Mouse (Mus musculus): Measurements from ENCODE around the gene Ppp1r9b. TPM values are rescaled to one million over a fixed set of nuclear protein-coding genes. Genes with fewer than 3 reads are reported as not detected.
A peak's percentile ranks its signal among the peaks of the same experiment; 100 is the strongest.

Gene Ppp1r9b
- polyA plus RNA-seq, 1 experiment, result 14.6 TPM

DNA sequence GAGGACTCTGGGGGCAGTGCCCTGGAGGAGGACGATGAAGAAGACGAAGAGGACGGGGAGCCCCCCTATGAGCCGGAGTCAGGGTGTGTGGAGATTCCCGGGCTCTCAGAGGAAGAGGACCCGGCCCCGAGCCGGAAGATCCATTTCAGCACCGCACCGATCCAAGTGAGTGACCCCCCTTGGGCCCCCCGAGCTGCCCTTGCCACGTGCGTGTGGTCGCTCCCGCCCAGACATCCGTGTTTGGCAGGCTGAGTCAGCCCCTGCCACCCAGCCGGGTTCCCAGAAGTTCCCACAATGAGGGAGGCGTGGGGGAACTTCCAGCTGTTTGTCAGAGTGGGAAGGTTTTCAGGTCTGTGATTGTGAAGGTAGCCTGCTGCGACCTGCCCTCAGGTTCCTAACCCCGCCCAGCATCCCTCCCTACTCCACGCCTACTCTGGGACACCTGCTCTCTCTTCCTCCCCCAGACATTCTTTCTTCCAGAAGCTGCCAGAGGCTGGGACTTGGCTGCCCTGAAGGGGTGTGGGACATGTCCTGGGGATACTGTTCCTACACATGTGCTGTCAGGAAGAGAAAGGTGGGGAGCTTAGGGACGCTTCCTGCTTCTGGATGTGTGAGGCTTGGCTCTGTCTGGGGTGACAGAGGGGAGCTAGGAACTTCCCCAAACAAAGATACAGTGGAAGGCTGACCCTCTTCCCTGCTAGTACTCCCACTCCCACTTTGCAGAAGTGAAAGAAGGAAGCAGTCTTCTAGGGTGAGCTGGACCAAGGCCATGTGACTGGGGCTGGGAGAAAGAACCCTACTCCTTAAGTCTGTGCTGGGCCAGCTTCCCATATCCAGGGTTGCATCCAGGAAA lies 2.1 kb downstream of the Ppp1r9b start:
- peak overlapping the region; percentile 5; the same call in 1 of the 2 replicates for H3K27ac ChIP-seq (ENCODE audit: control insufficient read depth, insufficient read depth, low read depth, low read length)
- TF ChIP-seq POLR2A (IDR thresholded peaks at IDR 0.05; ENCODE audit: control insufficient read depth, low read depth, low read length), result no peak
- TF ChIP-seq CTCF (IDR thresholded peaks at IDR 0.05; ENCODE audit: control insufficient read depth, insufficient read depth, insufficient replicate concordance, low read depth, low read length), result no peak
- H3K4me3 ChIP-seq (ENCODE audit: control insufficient read depth, low read depth, low read length), result peak overlapping the region; percentile 89
- H3K27me3 ChIP-seq (ENCODE audit: control insufficient read depth, insufficient read depth, low read length), result no peaks in the 10 kb centered on the region
- H3K4me1 ChIP-seq (ENCODE audit: control insufficient read depth, insufficient read depth, low read length), result peaks cover 41% of the 10 kb centered on the region
- no peaks in the 10 kb centered on the region for H3K36me3 ChIP-seq (ENCODE audit: control insufficient read depth, insufficient read depth, low read length)

GRCm38 (mm10) chr11:94994208-94994814 lies 3.5 kb downstream of the Ppp1r9b start:
- peaks cover 28% of the 10 kb centered on the region for H3K4me1 ChIP-seq (ENCODE audit: control insufficient read depth, insufficient read depth, low read length)

DNA sequence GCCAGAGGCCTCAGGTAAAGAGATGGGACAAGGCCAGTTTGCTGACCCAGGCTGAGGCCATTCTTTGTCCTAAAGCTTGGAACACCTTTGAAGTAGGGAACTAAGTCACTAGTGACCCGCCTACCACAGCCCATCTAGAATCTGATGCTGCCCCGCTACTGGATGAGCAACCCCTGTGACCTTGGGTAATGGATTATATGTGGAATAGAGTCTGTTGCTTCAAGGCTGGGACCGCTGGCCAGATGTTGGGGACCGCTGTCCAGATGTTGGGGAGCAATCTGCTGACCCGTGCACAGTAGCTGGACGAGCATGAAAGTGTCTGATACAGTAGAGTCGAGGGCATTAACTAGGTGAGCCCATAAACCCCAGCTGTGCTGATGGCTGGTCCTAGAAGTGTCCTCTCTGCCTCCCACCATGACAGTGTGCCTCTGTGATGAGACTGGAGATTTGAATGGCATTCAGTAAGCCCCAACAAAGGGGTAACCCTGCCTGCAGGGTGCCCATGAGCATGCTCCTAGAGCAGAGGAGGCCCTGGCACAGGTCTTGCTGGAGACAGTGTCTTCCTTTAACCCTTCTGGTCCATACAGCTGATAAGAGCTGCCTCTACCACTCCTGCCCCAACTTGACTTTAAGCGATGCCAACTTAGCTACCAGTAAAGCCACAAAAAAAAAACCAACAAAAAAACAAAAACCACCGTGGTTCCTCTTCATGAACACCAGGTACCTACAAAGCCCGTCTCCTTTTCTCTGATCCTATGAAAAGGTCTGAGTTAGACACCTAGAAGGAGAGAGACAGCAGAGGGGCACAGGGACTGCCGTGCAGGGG lies 4.3 kb downstream of the Ppp1r9b start:
- no peak overlapping the region for H3K4me3 ChIP-seq (ENCODE audit: control insufficient read depth, low read depth, low read length)
- no peaks in the 10 kb centered on the region for H3K36me3 ChIP-seq (ENCODE audit: control insufficient read depth, insufficient read depth, low read length)
- TF ChIP-seq CTCF (IDR thresholded peaks at IDR 0.05; ENCODE audit: control insufficient read depth, insufficient read depth, insufficient replicate concordance, low read depth, low read length), result no peak
- TF ChIP-seq POLR2A (IDR thresholded peaks at IDR 0.05; ENCODE audit: control insufficient read depth, low read depth, low read length), result no peak
- peaks cover 25% of the 10 kb centered on the region for H3K4me1 ChIP-seq (ENCODE audit: control insufficient read depth, insufficient read depth, low read length)
- H3K27me3 ChIP-seq (ENCODE audit: control insufficient read depth, insufficient read depth, low read length), result no peaks in the 10 kb centered on the region
- no peak overlapping the region for H3K27ac ChIP-seq (ENCODE audit: control insufficient read depth, insufficient read depth, low read depth, low read length)

More at GRCm38 (mm10) chr11:94994208-94994814, 3.5 kb downstream of the Ppp1r9b start:
- TF ChIP-seq POLR2A (IDR thresholded peaks at IDR 0.05; ENCODE audit: control insufficient read depth, low read depth, low read length), result no peak
- no peak for TF ChIP-seq CTCF (IDR thresholded peaks at IDR 0.05; ENCODE audit: control insufficient read depth, insufficient read depth, insufficient replicate concordance, low read depth, low read length)
- Histone ChIP-seq H3K27me3 (ENCODE audit: control insufficient read depth, insufficient read depth, low read length) (no peaks in the 10 kb centered on the region), H3K27ac (ENCODE audit: control insufficient read depth, insufficient read depth, low read depth, low read length) (no peak overlapping the region), H3K4me3 (ENCODE audit: control insufficient read depth, low read depth, low read length) (peak overlapping the region; percentile 89), H3K36me3 (ENCODE audit: control insufficient read depth, insufficient read depth, low read length) (no peaks in the 10 kb centered on the region)

DNA sequence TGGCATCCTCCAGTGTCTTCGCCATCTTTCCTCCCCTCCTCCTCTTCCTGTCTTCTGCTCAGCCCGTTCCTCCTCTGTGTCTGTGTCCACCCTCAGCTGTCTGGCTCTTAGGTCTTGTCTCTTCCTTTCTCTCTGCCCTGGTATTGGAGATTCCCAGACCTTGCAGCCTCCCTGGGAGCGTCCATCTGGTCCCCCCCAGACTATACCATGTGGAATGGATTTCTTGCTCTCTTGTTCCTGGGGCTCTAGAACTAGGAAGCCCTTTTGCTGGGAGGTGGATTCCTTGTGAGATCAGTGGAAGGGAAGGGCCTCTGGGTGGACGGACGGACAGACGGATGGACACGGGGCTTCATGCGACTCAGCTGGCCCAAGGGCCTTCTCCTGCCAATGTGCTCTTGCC lies 5.3 kb downstream of the Ppp1r9b start:
- H3K36me3 ChIP-seq (ENCODE audit: control insufficient read depth, insufficient read depth, low read length), result no peaks in the 10 kb centered on the region
- H3K27me3 ChIP-seq (ENCODE audit: control insufficient read depth, insufficient read depth, low read length), result no peaks in the 10 kb centered on the region
- TF ChIP-seq POLR2A (IDR thresholded peaks at IDR 0.05; ENCODE audit: control insufficient read depth, low read depth, low read length), result no peak
- TF ChIP-seq CTCF (IDR thresholded peaks at IDR 0.05; ENCODE audit: control insufficient read depth, insufficient read depth, insufficient replicate concordance, low read depth, low read length), result no peak
- no peak overlapping the region for H3K4me3 ChIP-seq (ENCODE audit: control insufficient read depth, low read depth, low read length)
- H3K4me1 ChIP-seq (ENCODE audit: control insufficient read depth, insufficient read depth, low read length), result peaks cover 22% of the 10 kb centered on the region
- no peak overlapping the region for H3K27ac ChIP-seq (ENCODE audit: control insufficient read depth, insufficient read depth, low read depth, low read length)

GRCm38 (mm10) chr11:94996984-94997383 lies 6.1 kb downstream of the Ppp1r9b start:
- Histone ChIP-seq H3K27ac (ENCODE audit: control insufficient read depth, insufficient read depth, low read depth, low read length) (no peak overlapping the region), H3K4me1 (ENCODE audit: control insufficient read depth, insufficient read depth, low read length) (peaks cover 22% of the 10 kb centered on the region), H3K4me3 (ENCODE audit: control insufficient read depth, low read depth, low read length) (no peak overlapping the region), H3K36me3 (ENCODE audit: control insufficient read depth, insufficient read depth, low read length) (no peaks in the 10 kb centered on the region), H3K27me3 (ENCODE audit: control insufficient read depth, insufficient read depth, low read length) (no peaks in the 10 kb centered on the region)
- TF ChIP-seq CTCF (IDR thresholded peaks at IDR 0.05; ENCODE audit: control insufficient read depth, insufficient read depth, insufficient replicate concordance, low read depth, low read length) (no peak), POLR2A (IDR thresholded peaks at IDR 0.05; ENCODE audit: control insufficient read depth, low read depth, low read length) (no peak)

DNA sequence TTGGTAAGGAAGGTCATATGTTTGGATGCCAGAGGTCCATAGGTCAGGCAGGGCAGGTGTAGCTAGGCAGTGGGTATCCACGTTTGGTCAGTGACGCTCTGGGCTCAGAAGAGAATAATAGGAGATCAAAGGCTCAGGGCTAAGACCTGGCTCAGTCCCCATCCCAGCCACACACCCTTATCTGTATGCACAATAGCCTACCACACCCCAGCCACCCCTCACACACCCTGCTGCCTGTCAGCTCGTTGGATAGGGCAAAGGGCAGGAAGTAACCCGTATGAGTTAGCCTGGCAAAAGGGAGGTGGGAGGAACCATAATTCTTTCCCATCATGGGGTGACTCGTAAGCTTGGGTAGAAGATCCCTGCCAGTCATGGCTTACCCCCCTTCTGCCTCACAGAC lies 6.8 kb downstream of the Ppp1r9b start:
- H3K36me3 ChIP-seq (ENCODE audit: control insufficient read depth, insufficient read depth, low read length), result no peaks in the 10 kb centered on the region

More for the DNA sequence above, 6.8 kb downstream of the Ppp1r9b start:
- no peak for TF ChIP-seq POLR2A (IDR thresholded peaks at IDR 0.05; ENCODE audit: control insufficient read depth, low read depth, low read length)
- TF ChIP-seq CTCF (IDR thresholded peaks at IDR 0.05; ENCODE audit: control insufficient read depth, insufficient read depth, insufficient replicate concordance, low read depth, low read length), result no peak
- Histone ChIP-seq H3K27me3 (ENCODE audit: control insufficient read depth, insufficient read depth, low read length) (no peaks in the 10 kb centered on the region), H3K27ac (ENCODE audit: control insufficient read depth, insufficient read depth, low read depth, low read length) (no peak overlapping the region), H3K4me3 (ENCODE audit: control insufficient read depth, low read depth, low read length) (no peak overlapping the region), H3K4me1 (ENCODE audit: control insufficient read depth, insufficient read depth, low read length) (peaks cover 17% of the 10 kb centered on the region)

All from testis, adult 2 months (tissue).